Mouse (Mus musculus) layer of hippocampus, postnatal 14 days (tissue): ENCODE measurements around the gene Zfp60. TPM values are rescaled to one million over a fixed set of nuclear protein-coding genes. Genes with fewer than 3 reads are reported as not detected.
"Not testable (repeated sequence)": the region's sequence is repeated elsewhere in the genome, so short reads cannot be mapped to it uniquely, and the experiment has no call there.

ENCODE experiments used
- DNase-seq, 2 experiments: peaks; one replicate each; pipeline ENCODE4 v3.0.0; 2021 to 2022; ENCODE audit warnings: low spot score in 2 of 2, mixed read lengths in 1 of 2
- total RNA-seq, 2 experiments: library from RNA; stranded (reverse); gene quantifications; 2 replicates each; pipeline ENCODE4 v1.2.3; 2021

Zfp60 gene
- total RNA-seq, 2 experiments from 2014 or later, result 32.5 to 37.0 TPM

DNA sequence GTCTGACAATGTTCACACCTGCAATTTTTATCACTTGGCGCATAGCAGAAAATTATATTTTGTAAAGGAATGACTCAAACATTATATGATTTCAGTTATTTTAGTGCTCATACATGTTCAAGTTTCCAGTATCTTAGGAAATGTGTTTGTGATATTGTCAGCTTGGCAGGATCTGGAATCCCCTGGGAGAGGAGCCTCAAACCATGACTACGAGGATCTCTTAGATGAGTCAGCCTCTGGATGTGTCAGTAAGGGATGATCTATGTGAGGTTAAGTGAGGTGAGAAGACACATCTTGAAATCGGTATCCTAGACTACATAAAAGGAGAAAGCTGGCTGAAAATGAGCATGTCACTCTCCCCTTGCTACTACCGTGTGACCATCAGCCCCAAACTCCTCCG is 58.1 kb downstream of the Zfp60 start:
- no peak for DNase-seq

DNA sequence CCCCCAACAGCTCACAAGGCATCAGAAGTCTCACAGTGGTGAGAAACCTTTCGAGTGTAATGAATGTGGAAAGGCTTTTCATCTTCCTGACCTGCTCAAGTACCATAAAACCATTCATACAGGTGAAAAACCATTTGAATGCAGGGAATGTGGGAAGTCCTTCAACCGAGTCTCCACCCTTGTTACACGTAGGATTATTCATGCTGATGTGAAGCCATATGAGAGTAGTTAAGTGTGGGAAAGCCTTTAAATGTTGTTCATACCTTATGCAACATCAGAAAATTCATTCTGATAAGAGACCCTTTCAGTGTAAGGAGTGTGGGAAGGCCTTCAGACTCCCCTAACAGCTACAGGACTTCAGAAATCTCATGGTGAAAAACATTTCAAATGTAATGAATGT is 62.7 kb downstream of the Zfp60 start:
- not testable (repeated sequence) for DNase-seq

DNA sequence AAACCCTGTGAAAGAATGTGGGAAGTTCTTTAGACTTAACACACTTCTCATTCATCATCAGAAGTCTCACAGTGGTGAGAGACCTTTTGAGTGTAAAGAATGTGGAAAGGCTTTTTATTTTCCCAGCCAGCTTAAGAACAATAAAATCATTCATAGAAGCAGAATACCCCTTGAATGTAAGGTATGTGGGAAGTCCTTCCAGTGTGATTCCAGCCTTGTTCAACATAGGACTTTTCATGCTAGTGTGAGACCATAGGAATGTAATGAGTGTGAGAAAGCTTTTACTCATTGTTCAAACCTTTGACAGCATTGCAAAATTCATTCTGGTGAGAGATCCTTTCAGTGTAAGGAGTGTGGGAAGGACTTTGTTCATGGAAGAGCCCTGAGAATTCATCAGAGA is 63.4 kb downstream of the Zfp60 start:
- no peak for DNase-seq

DNA sequence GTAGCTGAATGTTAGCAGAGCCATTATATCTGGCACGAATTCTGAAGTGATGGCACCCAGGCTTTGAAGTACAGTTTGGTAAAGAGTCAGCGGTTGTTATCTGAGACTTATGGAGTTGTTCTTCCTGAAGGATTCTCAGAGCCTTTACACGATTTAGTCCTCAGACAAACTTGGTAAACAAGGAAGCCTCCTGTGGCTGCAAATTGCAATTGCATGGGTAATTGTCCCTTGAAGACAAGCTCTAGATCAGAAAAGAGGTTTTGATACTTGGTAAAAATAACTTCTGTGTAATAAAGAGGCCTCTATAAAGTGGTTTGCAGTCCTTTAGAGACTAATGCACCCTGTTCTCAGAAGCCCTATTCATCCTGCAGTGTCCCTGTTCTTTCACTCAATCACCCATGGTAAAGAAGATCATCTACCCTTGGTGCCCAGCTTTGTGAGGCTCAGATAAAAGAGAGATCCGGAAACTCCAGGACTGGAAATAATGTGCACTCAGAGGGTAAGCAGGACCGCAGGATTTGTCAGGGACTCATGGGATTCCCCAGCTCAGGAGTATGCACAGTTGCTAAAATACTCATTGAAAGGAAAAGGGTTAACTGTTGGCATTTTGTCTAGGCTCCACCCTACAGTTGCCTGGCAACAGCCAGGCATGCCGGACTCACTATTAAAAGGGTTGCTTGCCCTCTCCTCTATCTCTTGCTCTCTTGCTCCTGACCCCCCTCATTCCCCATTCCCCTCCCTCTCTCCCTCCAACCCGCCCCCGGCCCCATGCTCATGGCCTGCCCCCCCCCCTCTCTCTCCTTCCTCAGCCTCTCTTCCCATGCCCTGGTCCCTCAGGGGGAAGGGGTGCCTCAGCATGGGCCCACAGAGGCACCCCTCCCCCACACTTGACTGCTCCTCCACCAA is 67.0 kb downstream of the Zfp60 start:
- no peak for DNase-seq

DNA sequence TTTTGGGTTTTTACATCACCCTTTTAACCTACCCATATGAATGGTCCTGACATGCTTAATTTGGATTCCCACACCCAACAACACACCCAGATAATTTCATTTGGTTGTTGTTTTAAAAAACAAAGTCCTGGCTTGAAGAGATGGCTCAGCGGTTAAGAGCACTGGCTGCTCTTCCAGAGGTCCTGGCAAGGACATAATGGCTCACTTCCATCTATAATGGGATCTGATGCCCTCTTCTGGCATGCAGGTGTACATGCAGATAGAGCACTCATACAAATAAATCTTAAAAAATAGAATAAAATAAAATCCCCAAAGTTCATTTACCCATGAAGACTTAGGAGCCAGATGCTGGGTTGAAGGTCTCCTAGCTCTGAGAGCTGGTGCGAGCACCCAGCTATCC is 69.9 kb downstream of the Zfp60 start:
- no peak for DNase-seq

DNA sequence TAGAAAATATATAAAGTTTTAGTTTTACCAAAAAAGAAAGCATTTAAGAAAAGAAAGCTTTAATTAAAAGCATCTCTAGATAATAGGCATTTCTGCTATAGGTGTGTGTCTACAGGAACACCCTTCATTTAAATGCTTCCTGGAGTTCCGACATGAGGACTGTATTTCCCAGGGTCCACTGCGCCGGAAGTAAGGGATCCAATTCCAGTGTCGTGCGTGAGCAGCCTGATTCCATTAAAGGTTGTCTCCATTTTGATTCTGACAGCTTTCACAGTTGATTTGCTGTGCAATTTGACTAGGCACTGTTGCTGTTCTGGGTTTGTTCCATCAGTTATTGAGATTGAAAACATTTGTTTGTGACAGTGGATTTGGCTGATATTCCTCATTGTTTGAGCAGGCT is 71.8 kb downstream of the Zfp60 start:
- peak in 1 of 2 experiments; percentile 7 for DNase-seq

Other genes with a start within 250 kb of the Zfp60 start
- 1 to 10 TPM; 6.1 to 6.9 TPM for gene Sertad1, start 244.5 kb upstream of the Zfp60 start, total RNA-seq
- gene Prx, start 232.1 kb upstream of the Zfp60 start, total RNA-seq, result under 1 TPM; 0.65 to 0.98 TPM
- gene Hipk4, start 208.1 kb upstream of the Zfp60 start, total RNA-seq, result under 1 TPM in 1 of 2 experiments, not detected in 1; 0.35 TPM
- gene Pld3, start 178.2 kb upstream of the Zfp60 start, total RNA-seq, result 100 to 1,000 TPM; 585 to 592 TPM
- gene 2310022A10Rik, start 178.2 kb upstream of the Zfp60 start, total RNA-seq, result 10 to 100 TPM; 20.8 to 21.4 TPM
- 100 to 1,000 TPM in 1 of 2 experiments, 10 to 100 TPM in 1; 93.7 to 103 TPM for gene Akt2, start 139.8 kb upstream of the Zfp60 start, total RNA-seq
- 10 to 100 TPM; 81.8 to 84.7 TPM for gene Ttc9b, start 77.5 kb upstream of the Zfp60 start, total RNA-seq
- gene Map3k10, start 56.8 kb upstream of the Zfp60 start, total RNA-seq, result 100 to 1,000 TPM; 197 TPM
- 10 to 100 TPM in 1 of 2 experiments, 1 to 10 TPM in 1; 7.3 to 10.3 TPM for gene Zfp607b, start 42.0 kb upstream of the Zfp60 start, total RNA-seq
- 1 to 10 TPM; 7.2 to 9.0 TPM for gene Zfp626, start 75.8 kb downstream of the Zfp60 start, total RNA-seq
- 1 to 10 TPM; 3.7 to 4.1 TPM for gene Zfp59, start 107.2 kb downstream of the Zfp60 start, total RNA-seq
- gene Zfp607a, start 126.1 kb downstream of the Zfp60 start, total RNA-seq, result 1 to 10 TPM; 2.2 TPM
- gene Zfp974, start 198.1 kb downstream of the Zfp60 start, total RNA-seq, result 10 to 100 TPM; 14.2 to 16.5 TPM
- 10 to 100 TPM; 20.5 to 21.0 TPM for gene Zfp780b, start 247.8 kb downstream of the Zfp60 start, total RNA-seq